Mouse (Mus musculus): ENCODE measurements at regions not wholly inside any gene's neighbourhood (a gene's known extent, or its start where the extent isn't known, plus 50 kb on each side); places are given as distances from the start of the nearest gene placed in this dataset.

GRCm38 (mm10) chr12:16056831-16057230 is 240.1 kb upstream of the Trib2 start:
- Histone ChIP-seq H3K4me1 (ENCODE audit: control insufficient read depth, insufficient read depth, low read length) (no peaks in the 10 kb centered on the region), H3K4me2 (ENCODE audit: low read length) (no peak overlapping the region), H3K27ac (ENCODE audit: low read depth, low read length) (no peak overlapping the region), H3K27me3 (replicated peaks; ENCODE audit: control insufficient read depth, insufficient read depth, low read length) (no peaks in the 10 kb centered on the region), H3K36me3 (ENCODE audit: control insufficient read depth, insufficient read depth, low read length) (no peaks in the 10 kb centered on the region), H3K9me3 (replicated peaks; ENCODE audit: control insufficient read depth, low read length) (no peaks in the 10 kb centered on the region), H3K9ac (ENCODE audit: low read length) (no peak overlapping the region), H3K4me3 (ENCODE audit: low read depth, low read length) (no peak overlapping the region)
- DNase-seq (ENCODE audit: low spot score), result no peak
- no peak for ATAC-seq
- WGBS, result 90% methylated on average over 2 of the region's 2 CpGs

- Histone ChIP-seq H3K9me3 (replicated peaks; ENCODE audit: control insufficient read depth, low read length) (no peaks in the 10 kb centered on the region), H3K27ac (ENCODE audit: low read depth, low read length) (no peak overlapping the region)
- no peak for ATAC-seq
Observed at GRCm38 (mm10) chr12:16056216-16056615, 239.5 kb upstream of the Trib2 start.

GRCm38 (mm10) chr12:16054591-16054990 is 237.9 kb upstream of the Trib2 start:
- Histone ChIP-seq H3K36me3 (ENCODE audit: control insufficient read depth, insufficient read depth, low read length) (no peaks in the 10 kb centered on the region), H3K9me3 (replicated peaks; ENCODE audit: control insufficient read depth, low read length) (no peaks in the 10 kb centered on the region), H3K27ac (ENCODE audit: low read depth, low read length) (no peak overlapping the region), H3K9ac (ENCODE audit: low read length) (no peak overlapping the region), H3K27me3 (replicated peaks; ENCODE audit: control insufficient read depth, insufficient read depth, low read length) (no peaks in the 10 kb centered on the region), H3K4me3 (ENCODE audit: low read depth, low read length) (no peak overlapping the region), H3K4me1 (ENCODE audit: control insufficient read depth, insufficient read depth, low read length) (no peaks in the 10 kb centered on the region), H3K4me2 (ENCODE audit: low read length) (no peak overlapping the region)
- ATAC-seq (no peak), DNase-seq (ENCODE audit: low spot score) (no peak)
- 91% methylated on average over 2 of the region's 2 CpGs for WGBS

More at GRCm38 (mm10) chr12:16056216-16056615, 239.5 kb upstream of the Trib2 start:
- H3K9ac ChIP-seq (ENCODE audit: low read length), result no peak overlapping the region
- H3K4me3 ChIP-seq (ENCODE audit: low read depth, low read length), result no peak overlapping the region
- no peak overlapping the region for H3K4me2 ChIP-seq (ENCODE audit: low read length)
- H3K4me1 ChIP-seq (ENCODE audit: control insufficient read depth, insufficient read depth, low read length), result no peaks in the 10 kb centered on the region
- H3K27me3 ChIP-seq (replicated peaks; ENCODE audit: control insufficient read depth, insufficient read depth, low read length), result no peaks in the 10 kb centered on the region
- H3K36me3 ChIP-seq (ENCODE audit: control insufficient read depth, insufficient read depth, low read length), result no peaks in the 10 kb centered on the region
- 75% methylated on average over 1 of the region's 1 CpGs for WGBS
- DNase-seq (ENCODE audit: low spot score), result no peak

- H3K9ac ChIP-seq (ENCODE audit: low read length), result no peak overlapping the region
- H3K27ac ChIP-seq (ENCODE audit: low read depth, low read length), result no peak overlapping the region
- WGBS, result 42% methylated on average over 3 of the region's 3 CpGs
- no peak overlapping the region for H3K4me2 ChIP-seq (ENCODE audit: low read length)
- H3K4me1 ChIP-seq (ENCODE audit: control insufficient read depth, insufficient read depth, low read length), result no peaks in the 10 kb centered on the region
- no peaks in the 10 kb centered on the region for H3K27me3 ChIP-seq (replicated peaks; ENCODE audit: control insufficient read depth, insufficient read depth, low read length)
- DNase-seq (ENCODE audit: low spot score) (no peak), ATAC-seq (no peak)
- no peaks in the 10 kb centered on the region for H3K36me3 ChIP-seq (ENCODE audit: control insufficient read depth, insufficient read depth, low read length)
- no peaks in the 10 kb centered on the region for H3K9me3 ChIP-seq (replicated peaks; ENCODE audit: control insufficient read depth, low read length)
- H3K4me3 ChIP-seq (ENCODE audit: low read depth, low read length), result no peak overlapping the region
Observed at GRCm38 (mm10) chr12:16053735-16054134, 237.0 kb upstream of the Trib2 start.

GRCm38 (mm10) chr12:16052998-16053397 is 236.3 kb upstream of the Trib2 start:
- Histone ChIP-seq H3K4me2 (ENCODE audit: low read length) (no peak overlapping the region), H3K4me1 (ENCODE audit: control insufficient read depth, insufficient read depth, low read length) (no peaks in the 10 kb centered on the region), H3K9me3 (replicated peaks; ENCODE audit: control insufficient read depth, low read length) (no peaks in the 10 kb centered on the region), H3K9ac (ENCODE audit: low read length) (no peak overlapping the region), H3K36me3 (ENCODE audit: control insufficient read depth, insufficient read depth, low read length) (no peaks in the 10 kb centered on the region), H3K27me3 (replicated peaks; ENCODE audit: control insufficient read depth, insufficient read depth, low read length) (no peaks in the 10 kb centered on the region), H3K27ac (ENCODE audit: low read depth, low read length) (no peak overlapping the region), H3K4me3 (ENCODE audit: low read depth, low read length) (no peak overlapping the region)
- WGBS, result 69% methylated on average over 1 of the region's 1 CpGs
- ATAC-seq (no peak), DNase-seq (ENCODE audit: low spot score) (no peak)

GRCm38 (mm10) chr12:16052353-16052752 is 235.6 kb upstream of the Trib2 start:
- H3K4me3 ChIP-seq (ENCODE audit: low read depth, low read length), result no peak overlapping the region
- 89% methylated on average over 3 of the region's 3 CpGs for WGBS
- H3K4me1 ChIP-seq (ENCODE audit: control insufficient read depth, insufficient read depth, low read length), result no peaks in the 10 kb centered on the region
- H3K9me3 ChIP-seq (replicated peaks; ENCODE audit: control insufficient read depth, low read length), result no peaks in the 10 kb centered on the region
- ATAC-seq (no peak), DNase-seq (ENCODE audit: low spot score) (no peak)
- no peaks in the 10 kb centered on the region for H3K36me3 ChIP-seq (ENCODE audit: control insufficient read depth, insufficient read depth, low read length)
- no peaks in the 10 kb centered on the region for H3K27me3 ChIP-seq (replicated peaks; ENCODE audit: control insufficient read depth, insufficient read depth, low read length)
- H3K27ac ChIP-seq (ENCODE audit: low read depth, low read length), result no peak overlapping the region
- no peak overlapping the region for H3K4me2 ChIP-seq (ENCODE audit: low read length)
- H3K9ac ChIP-seq (ENCODE audit: low read length), result no peak overlapping the region

GRCm38 (mm10) chr12:16051439-16051838 is 234.7 kb upstream of the Trib2 start:
- Histone ChIP-seq H3K4me1 (ENCODE audit: control insufficient read depth, insufficient read depth, low read length) (no peaks in the 10 kb centered on the region), H3K27me3 (replicated peaks; ENCODE audit: control insufficient read depth, insufficient read depth, low read length) (no peaks in the 10 kb centered on the region), H3K27ac (ENCODE audit: low read depth, low read length) (no peak overlapping the region), H3K9ac (ENCODE audit: low read length) (no peak overlapping the region), H3K36me3 (ENCODE audit: control insufficient read depth, insufficient read depth, low read length) (no peaks in the 10 kb centered on the region), H3K4me3 (ENCODE audit: low read depth, low read length) (no peak overlapping the region), H3K9me3 (replicated peaks; ENCODE audit: control insufficient read depth, low read length) (no peaks in the 10 kb centered on the region), H3K4me2 (ENCODE audit: low read length) (no peak overlapping the region)
- DNase-seq (ENCODE audit: low spot score) (no peak), ATAC-seq (no peak)
- WGBS, result 87% methylated on average over 2 of the region's 2 CpGs

GRCm38 (mm10) chr12:16049545-16049944 is 232.8 kb upstream of the Trib2 start:
- Histone ChIP-seq H3K27me3 (replicated peaks; ENCODE audit: control insufficient read depth, insufficient read depth, low read length) (no peaks in the 10 kb centered on the region), H3K9ac (ENCODE audit: low read length) (no peak overlapping the region), H3K9me3 (replicated peaks; ENCODE audit: control insufficient read depth, low read length) (no peaks in the 10 kb centered on the region), H3K36me3 (ENCODE audit: control insufficient read depth, insufficient read depth, low read length) (no peaks in the 10 kb centered on the region), H3K27ac (ENCODE audit: low read depth, low read length) (no peak overlapping the region), H3K4me1 (ENCODE audit: control insufficient read depth, insufficient read depth, low read length) (no peaks in the 10 kb centered on the region), H3K4me3 (ENCODE audit: low read depth, low read length) (no peak overlapping the region), H3K4me2 (ENCODE audit: low read length) (no peak overlapping the region)
- 77% methylated on average over 4 of the region's 4 CpGs for WGBS
- ATAC-seq (no peak), DNase-seq (ENCODE audit: low spot score) (no peak)

GRCm38 (mm10) chr12:16046643-16047042 is 229.9 kb upstream of the Trib2 start:
- no peaks in the 10 kb centered on the region for H3K9me3 ChIP-seq (replicated peaks; ENCODE audit: control insufficient read depth, low read length)
- WGBS, result 76% methylated on average over 1 of the region's 1 CpGs
- no peak for DNase-seq (ENCODE audit: low spot score)
- no peak overlapping the region for H3K4me3 ChIP-seq (ENCODE audit: low read depth, low read length)
- H3K36me3 ChIP-seq (ENCODE audit: control insufficient read depth, insufficient read depth, low read length), result no peaks in the 10 kb centered on the region
- H3K4me2 ChIP-seq (ENCODE audit: low read length), result no peak overlapping the region
- H3K27ac ChIP-seq (ENCODE audit: low read depth, low read length), result no peak overlapping the region
- ATAC-seq, result no peak
- no peak overlapping the region for H3K9ac ChIP-seq (ENCODE audit: low read length)
- no peaks in the 10 kb centered on the region for H3K4me1 ChIP-seq (ENCODE audit: control insufficient read depth, insufficient read depth, low read length)
- no peaks in the 10 kb centered on the region for H3K27me3 ChIP-seq (replicated peaks; ENCODE audit: control insufficient read depth, insufficient read depth, low read length)

Data from forebrain, embryonic 14.5 days (tissue).